Mouse (Mus musculus) limb, embryonic 10.5 days (tissue): Measurements from ENCODE around the gene Polr3a. TPM values are rescaled to one million over a fixed set of nuclear protein-coding genes. Genes with fewer than 3 reads are reported as not detected.

Source experiments
- DNase-seq: peaks from one replicate; pipeline ENCODE4 v3.0.0-alpha.2; 2017; ENCODE audit warnings: low spot score
- H3K27ac ChIP-seq: fragments of 300-500 bp; sonication (generic); 2 replicates; pipeline ENCODE4 v1.5.1; 2016; ENCODE audit warnings: mild to moderate bottlenecking
- H3K27me3 ChIP-seq: fragments of 300-500 bp; sonication (generic); 2 replicates; pipeline ENCODE4 v1.6.1; 2016; ENCODE audit warnings: low read depth, mild to moderate bottlenecking; ENCODE audit not compliant: poor library complexity, severe bottlenecking
- H3K36me3 ChIP-seq: fragments of 300-500 bp; sonication (generic); 2 replicates; pipeline ENCODE4 v1.6.1; 2016; ENCODE audit warnings: mild to moderate bottlenecking, moderate library complexity
- H3K4me1 ChIP-seq: fragments of 300-500 bp; sonication (generic); 2 replicates; pipeline ENCODE4 v1.6.1; 2016
- H3K4me3 ChIP-seq: fragments of 300-500 bp; sonication (generic); 2 replicates; pipeline ENCODE4 v1.5.1; 2016; ENCODE audit warnings: mild to moderate bottlenecking, moderate library complexity
- H3K9me3 ChIP-seq: fragments of 300-500 bp; sonication (generic); replicated peaks from 2 replicates; pipeline ENCODE4 v1.6.1; 2016; ENCODE audit warnings: mild to moderate bottlenecking
- WGBS: fragments of 180-500 bp; shearing (Covaris S2); methylation state at CpG from one replicate; pipeline ENCODE4 v1.1.7; 2016; 5-methylcytosine and 5-hydroxymethylcytosine counted together
- polyA plus RNA-seq: library from polyadenylated mRNA; unstranded; fragments of >200 nt; fragmentation: Nextera tagmentation; extraction: Ambion mirVana; gene quantifications from 2 replicates; pipeline ENCODE4 v1.2.1, GENCODE M21; 2016

Polr3a gene
- 21.8 and 25.1 TPM in 2 replicates for polyA plus RNA-seq

- peak within 1 kb of the TSS; percentile 84 for H3K27ac ChIP-seq
- WGBS = under 1% methylated on average over 30 of the region's 30 CpGs
- H3K4me3 ChIP-seq = peak within 1 kb of the TSS; percentile 78
Observed at GRCm38 (mm10) chr14:24486773-24487227, at the start of gene Polr3a, which contains the start of gene Rps24. Gene Polr3a (minus strand): TSS chr14:24487058. Gene Rps24 (plus strand): TSS chr14:24487125.

GRCm38 (mm10) chr14:24534865-24535545 lies 48.1 kb upstream of the Polr3a start:
- WGBS = 89% methylated on average over 9 of the region's 9 CpGs
- H3K27ac ChIP-seq = no peak overlapping the region

More at GRCm38 (mm10) chr14:24486773-24487227, at the start of gene Polr3a, which contains the start of gene Rps24:
- DNase-seq = peak; percentile 95
- no peaks in the 10 kb centered on the region for H3K27me3 ChIP-seq
- no peaks in the 10 kb centered on the region for H3K9me3 ChIP-seq
- peaks cover 13% of the 10 kb centered on the region for H3K4me1 ChIP-seq
- H3K36me3 ChIP-seq = peaks cover 33% of the 10 kb centered on the region

GRCm38 (mm10) chr14:24530228-24530627 lies 43.4 kb upstream of the Polr3a start:
- WGBS = 1% methylated on average over 6 of the region's 6 CpGs
- Histone ChIP-seq H3K36me3 (no peaks in the 10 kb centered on the region), H3K27ac (0 out of 2 replicates have a peak overlapping the region, but pooled peaks have one; percentile 54), H3K9me3 (no peaks in the 10 kb centered on the region), H3K4me3 (peak overlapping the region; percentile 18), H3K4me1 (peaks cover 29% of the 10 kb centered on the region), H3K27me3 (no peaks in the 10 kb centered on the region)
- DNase-seq = peak; percentile 78

More at GRCm38 (mm10) chr14:24534865-24535545, 48.1 kb upstream of the Polr3a start:
- no peak for DNase-seq
- Histone ChIP-seq H3K27me3 (no peaks in the 10 kb centered on the region), H3K36me3 (no peaks in the 10 kb centered on the region), H3K4me3 (no peak overlapping the region), H3K9me3 (no peaks in the 10 kb centered on the region), H3K4me1 (peaks cover 18% of the 10 kb centered on the region)

GRCm38 (mm10) chr14:24526440-24526839 lies 39.6 kb upstream of the Polr3a start:
- Histone ChIP-seq H3K4me3 (no peak overlapping the region), H3K9me3 (no peaks in the 10 kb centered on the region), H3K27ac (no peak overlapping the region), H3K27me3 (no peaks in the 10 kb centered on the region), H3K36me3 (no peaks in the 10 kb centered on the region), H3K4me1 (peaks cover 22% of the 10 kb centered on the region)
- 86% methylated on average over 10 of the region's 10 CpGs for WGBS
- DNase-seq = no peak

GRCm38 (mm10) chr14:24525677-24526415 lies 39.0 kb upstream of the Polr3a start:
- Histone ChIP-seq H3K27ac (no peak overlapping the region), H3K27me3 (no peaks in the 10 kb centered on the region), H3K36me3 (no peaks in the 10 kb centered on the region), H3K9me3 (no peaks in the 10 kb centered on the region), H3K4me3 (no peak overlapping the region), H3K4me1 (peaks cover 19% of the 10 kb centered on the region)
- DNase-seq = no peak
- 86% methylated on average over 10 of the region's 10 CpGs for WGBS

GRCm38 (mm10) chr14:24525137-24525536 lies 38.3 kb upstream of the Polr3a start:
- DNase-seq = no peak
- Histone ChIP-seq H3K4me1 (peaks cover 12% of the 10 kb centered on the region), H3K36me3 (no peaks in the 10 kb centered on the region), H3K4me3 (no peak overlapping the region), H3K9me3 (no peaks in the 10 kb centered on the region), H3K27me3 (no peaks in the 10 kb centered on the region), H3K27ac (no peak overlapping the region)
- 79% methylated on average over 3 of the region's 3 CpGs for WGBS

- WGBS = 67% methylated on average over 8 of the region's 8 CpGs
- no peaks in the 10 kb centered on the region for H3K36me3 ChIP-seq
- peaks cover 3% of the 10 kb centered on the region; the same call in 1 of the 2 replicates for H3K4me1 ChIP-seq
- DNase-seq = no peak
- H3K4me3 ChIP-seq = no peak overlapping the region
- H3K9me3 ChIP-seq = no peaks in the 10 kb centered on the region
- no peaks in the 10 kb centered on the region for H3K27me3 ChIP-seq
- H3K27ac ChIP-seq = no peak overlapping the region
Observed at GRCm38 (mm10) chr14:24521597-24521996, 34.7 kb upstream of the Polr3a start.

GRCm38 (mm10) chr14:24512527-24513161 lies 25.8 kb upstream of the Polr3a start:
- Histone ChIP-seq H3K36me3 (no peaks in the 10 kb centered on the region), H3K4me3 (no peak overlapping the region), H3K4me1 (peaks cover 17% of the 10 kb centered on the region), H3K9me3 (no peaks in the 10 kb centered on the region), H3K27ac (no peak overlapping the region), H3K27me3 (no peaks in the 10 kb centered on the region)
- WGBS = 92% methylated on average over 6 of the region's 6 CpGs
- no peak for DNase-seq

GRCm38 (mm10) chr14:24510679-24511078 lies 23.8 kb upstream of the Polr3a start:
- Histone ChIP-seq H3K36me3 (no peaks in the 10 kb centered on the region), H3K27me3 (no peaks in the 10 kb centered on the region), H3K9me3 (no peaks in the 10 kb centered on the region), H3K4me3 (no peak overlapping the region), H3K4me1 (peaks cover 29% of the 10 kb centered on the region), H3K27ac (no peak overlapping the region)
- no peak for DNase-seq
- 86% methylated on average over 2 of the region's 2 CpGs for WGBS

- no peaks in the 10 kb centered on the region for H3K27me3 ChIP-seq
- whole genome bisulfite sequencing = 97% methylated on average over 1 of the region's 1 CpGs
Observed at GRCm38 (mm10) chr14:24510218-24510617, 23.4 kb upstream of the Polr3a start.

GRCm38 (mm10) chr14:24509557-24509956 lies 22.7 kb upstream of the Polr3a start:
- no peak overlapping the region for H3K4me3 ChIP-seq
- no peaks in the 10 kb centered on the region for H3K27me3 ChIP-seq
- no peaks in the 10 kb centered on the region for H3K36me3 ChIP-seq
- no peak for DNase-seq
- H3K4me1 ChIP-seq = peaks cover 29% of the 10 kb centered on the region
- no peak overlapping the region for H3K27ac ChIP-seq
- WGBS = 77% methylated on average over 5 of the region's 5 CpGs
- H3K9me3 ChIP-seq = no peaks in the 10 kb centered on the region

More at GRCm38 (mm10) chr14:24510218-24510617, 23.4 kb upstream of the Polr3a start:
- Histone ChIP-seq H3K27ac (no peak overlapping the region), H3K36me3 (no peaks in the 10 kb centered on the region), H3K4me3 (no peak overlapping the region), H3K9me3 (no peaks in the 10 kb centered on the region), H3K4me1 (peaks cover 29% of the 10 kb centered on the region)
- DNase-seq = no peak

GRCm38 (mm10) chr14:24508070-24508773 lies 21.4 kb upstream of the Polr3a start:
- Histone ChIP-seq H3K4me3 (peak overlapping the region; percentile 35), H3K27me3 (no peaks in the 10 kb centered on the region), H3K27ac (peak overlapping the region; percentile 36; the same call in 1 of the 2 replicates), H3K4me1 (peaks cover 29% of the 10 kb centered on the region), H3K9me3 (no peaks in the 10 kb centered on the region), H3K36me3 (no peaks in the 10 kb centered on the region)
- 24% methylated on average over 18 of the region's 18 CpGs for WGBS
- DNase-seq = no peak
